Mouse (Mus musculus): ENCODE measurements around the gene Acbd5.
"Not testable (repeated sequence)": the region's sequence is repeated elsewhere in the genome, so short reads cannot be mapped to it uniquely, and the experiment has no call there.

- not testable (repeated sequence) for TF ChIP-seq CTCF (IDR thresholded peaks at IDR 0.05; ENCODE audit: insufficient read depth, low read length); POLR2A (IDR thresholded peaks at IDR 0.05; ENCODE audit: borderline replicate concordance, extremely low read depth, low read depth, low read length)
Measured at GRCm38 (mm10) chr2:23040690-23041089, 27.3 kb upstream of the Acbd5 start.
